Mouse (Mus musculus) brain, embryonic 14.5 days (tissue): ENCODE data around the gene Rpl3l.

Source experiments
- CTCF ChIP-seq: fragments of 200-500 bp; IDR thresholded peaks from 2 replicates; pipeline ENCODE4 v1.5.1; 2012; ENCODE audit warnings: inconsistent platforms, mild to moderate bottlenecking, moderate library complexity, borderline replicate concordance; ENCODE audit not compliant: insufficient read depth, insufficient read length; ENCODE audit errors: extremely low read depth
- POLR2A ChIP-seq: fragments of 200-500 bp; IDR thresholded peaks from 2 replicates; pipeline ENCODE4 v1.6.1; 2012; ENCODE audit warnings: mild to moderate bottlenecking, inconsistent platforms, borderline replicate concordance; ENCODE audit not compliant: poor library complexity, insufficient read depth, insufficient read length, severe bottlenecking; ENCODE audit errors: extremely low read depth

- TF ChIP-seq POLR2A: no peak
- TF ChIP-seq CTCF: no peak
Observed at GRCm38 (mm10) chr17:24743896-24744295, 16.3 kb downstream of the Rpl3l start.
